Mouse (Mus musculus): ENCODE results near the gene Stmn1. TPM values are rescaled to one million over a fixed set of nuclear protein-coding genes. Genes with fewer than 3 reads are reported as not detected.

The Stmn1 gene
- polyA plus RNA-seq, 1 experiment, result 901 TPM

- TF ChIP-seq POLR2A (IDR thresholded peaks at IDR 0.05; ENCODE audit: extremely low read depth, insufficient read depth, low read length), result no peak
- no peak for TF ChIP-seq CTCF (IDR thresholded peaks at IDR 0.05; ENCODE audit: extremely low read depth, insufficient read depth, low read length)
- 0 out of 2 replicates have a peak overlapping the region, but pooled peaks have one; percentile 24 for H3K27ac ChIP-seq (ENCODE audit: insufficient read depth, low read length)
- H3K4me3 ChIP-seq (ENCODE audit: insufficient read depth, low read length), result no peak overlapping the region
- H3K4me1 ChIP-seq (ENCODE audit: control insufficient read depth, insufficient read depth, low read length), result peaks cover 3% of the 10 kb centered on the region; the same call in 1 of the 2 replicates
Measured at GRCm38 (mm10) chr4:134439919-134440318, 28.2 kb upstream of the Stmn1 start.

DNA sequence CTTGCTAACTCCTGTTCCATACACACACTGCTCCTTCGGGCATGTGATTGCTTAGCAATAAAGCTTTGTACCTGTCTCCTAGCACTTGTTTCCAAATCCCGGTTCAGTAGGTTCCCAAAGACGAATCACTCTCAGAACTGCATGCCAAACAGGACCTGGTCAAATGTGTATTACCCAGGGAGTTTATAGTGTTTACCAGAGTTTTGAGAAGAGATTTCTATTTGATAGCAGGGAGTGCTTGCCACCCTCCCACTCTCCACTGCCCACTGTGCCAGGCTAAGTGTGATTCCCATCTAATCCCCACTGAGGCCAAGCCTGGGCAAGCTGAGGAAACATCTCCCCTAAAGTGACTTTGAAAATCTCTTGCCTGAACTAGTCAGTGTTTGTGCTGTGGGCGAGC is 25.9 kb upstream of the Stmn1 start:
- peak overlapping the region; percentile 19 for H3K27ac ChIP-seq (ENCODE audit: insufficient read depth, low read length)
- peaks cover 7% of the 10 kb centered on the region for H3K4me1 ChIP-seq (ENCODE audit: control insufficient read depth, insufficient read depth, low read length)
- no peak overlapping the region for H3K4me3 ChIP-seq (ENCODE audit: insufficient read depth, low read length)
- TF ChIP-seq CTCF (IDR thresholded peaks at IDR 0.05; ENCODE audit: extremely low read depth, insufficient read depth, low read length) (no peak), POLR2A (IDR thresholded peaks at IDR 0.05; ENCODE audit: extremely low read depth, insufficient read depth, low read length) (no peak)

DNA sequence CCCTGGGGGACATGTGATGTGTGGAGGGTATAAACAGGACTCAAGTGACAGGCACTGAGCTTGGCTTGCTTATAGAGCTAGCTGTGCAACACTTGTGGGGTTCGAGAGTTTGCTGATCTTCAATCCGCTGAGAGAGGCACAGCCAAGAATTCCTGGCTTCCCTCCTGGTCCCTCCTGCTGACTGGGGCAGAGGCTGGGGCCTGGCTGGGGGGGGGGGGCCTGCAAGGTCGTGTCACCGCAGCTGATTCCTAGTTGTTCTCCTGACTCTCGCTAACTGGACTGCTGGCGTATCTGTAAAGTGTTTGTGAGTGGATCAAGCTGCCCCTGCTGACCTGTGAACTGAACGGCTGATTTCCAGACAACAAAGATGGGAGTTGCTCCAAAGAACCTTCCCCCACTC is 24.5 kb upstream of the Stmn1 start:
- H3K27ac ChIP-seq (ENCODE audit: insufficient read depth, low read length), result no peak overlapping the region
- H3K4me1 ChIP-seq (ENCODE audit: control insufficient read depth, insufficient read depth, low read length), result peaks cover 9% of the 10 kb centered on the region
- no peak overlapping the region for H3K4me3 ChIP-seq (ENCODE audit: insufficient read depth, low read length)
- no peak for TF ChIP-seq CTCF (IDR thresholded peaks at IDR 0.05; ENCODE audit: extremely low read depth, insufficient read depth, low read length)
- TF ChIP-seq POLR2A (IDR thresholded peaks at IDR 0.05; ENCODE audit: extremely low read depth, insufficient read depth, low read length), result no peak

GRCm38 (mm10) chr4:134444949-134445348 is 23.2 kb upstream of the Stmn1 start:
- H3K4me3 ChIP-seq (ENCODE audit: insufficient read depth, low read length), result no peak overlapping the region
- H3K4me1 ChIP-seq (ENCODE audit: control insufficient read depth, insufficient read depth, low read length), result peaks cover 14% of the 10 kb centered on the region
- no peak for TF ChIP-seq POLR2A (IDR thresholded peaks at IDR 0.05; ENCODE audit: extremely low read depth, insufficient read depth, low read length)
- TF ChIP-seq CTCF (IDR thresholded peaks at IDR 0.05; ENCODE audit: extremely low read depth, insufficient read depth, low read length), result no peak
- peak overlapping the region; percentile 34 for H3K27ac ChIP-seq (ENCODE audit: insufficient read depth, low read length)

GRCm38 (mm10) chr4:134445489-134445888 is 22.6 kb upstream of the Stmn1 start:
- peak overlapping the region; percentile 93 for H3K27ac ChIP-seq (ENCODE audit: insufficient read depth, low read length)
- peaks cover 19% of the 10 kb centered on the region for H3K4me1 ChIP-seq (ENCODE audit: control insufficient read depth, insufficient read depth, low read length)
- H3K4me3 ChIP-seq (ENCODE audit: insufficient read depth, low read length), result no peak overlapping the region
- TF ChIP-seq CTCF (IDR thresholded peaks at IDR 0.05; ENCODE audit: extremely low read depth, insufficient read depth, low read length) (no peak), POLR2A (IDR thresholded peaks at IDR 0.05; ENCODE audit: extremely low read depth, insufficient read depth, low read length) (no peak)

DNA sequence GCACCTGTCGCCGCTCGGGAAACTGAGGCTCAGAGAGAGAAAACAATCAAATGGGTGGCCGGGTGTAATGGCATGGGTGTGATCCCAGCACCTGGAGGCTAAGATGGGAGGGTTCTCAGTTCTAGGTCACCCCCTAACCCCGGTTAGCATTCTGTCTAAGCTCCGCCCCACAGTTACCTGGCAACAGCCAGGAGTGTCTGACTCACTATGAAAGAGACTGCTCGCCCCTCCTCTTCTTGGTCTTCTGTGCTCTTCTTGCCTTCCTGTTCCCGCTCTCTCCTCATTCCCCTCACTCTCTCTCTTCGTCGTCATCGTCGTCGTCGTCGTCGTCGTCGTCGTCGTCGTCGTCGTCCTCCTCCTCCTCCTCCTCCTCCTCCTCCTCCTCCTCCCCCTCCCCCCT is 20.2 kb upstream of the Stmn1 start:
- no peak for TF ChIP-seq POLR2A (IDR thresholded peaks at IDR 0.05; ENCODE audit: extremely low read depth, insufficient read depth, low read length)
- TF ChIP-seq CTCF (IDR thresholded peaks at IDR 0.05; ENCODE audit: extremely low read depth, insufficient read depth, low read length), result no peak
- peak overlapping the region; percentile 10; the same call in 1 of the 2 replicates for H3K27ac ChIP-seq (ENCODE audit: insufficient read depth, low read length)
- H3K4me3 ChIP-seq (ENCODE audit: insufficient read depth, low read length), result no peak overlapping the region
- H3K4me1 ChIP-seq (ENCODE audit: control insufficient read depth, insufficient read depth, low read length), result peaks cover 29% of the 10 kb centered on the region

DNA sequence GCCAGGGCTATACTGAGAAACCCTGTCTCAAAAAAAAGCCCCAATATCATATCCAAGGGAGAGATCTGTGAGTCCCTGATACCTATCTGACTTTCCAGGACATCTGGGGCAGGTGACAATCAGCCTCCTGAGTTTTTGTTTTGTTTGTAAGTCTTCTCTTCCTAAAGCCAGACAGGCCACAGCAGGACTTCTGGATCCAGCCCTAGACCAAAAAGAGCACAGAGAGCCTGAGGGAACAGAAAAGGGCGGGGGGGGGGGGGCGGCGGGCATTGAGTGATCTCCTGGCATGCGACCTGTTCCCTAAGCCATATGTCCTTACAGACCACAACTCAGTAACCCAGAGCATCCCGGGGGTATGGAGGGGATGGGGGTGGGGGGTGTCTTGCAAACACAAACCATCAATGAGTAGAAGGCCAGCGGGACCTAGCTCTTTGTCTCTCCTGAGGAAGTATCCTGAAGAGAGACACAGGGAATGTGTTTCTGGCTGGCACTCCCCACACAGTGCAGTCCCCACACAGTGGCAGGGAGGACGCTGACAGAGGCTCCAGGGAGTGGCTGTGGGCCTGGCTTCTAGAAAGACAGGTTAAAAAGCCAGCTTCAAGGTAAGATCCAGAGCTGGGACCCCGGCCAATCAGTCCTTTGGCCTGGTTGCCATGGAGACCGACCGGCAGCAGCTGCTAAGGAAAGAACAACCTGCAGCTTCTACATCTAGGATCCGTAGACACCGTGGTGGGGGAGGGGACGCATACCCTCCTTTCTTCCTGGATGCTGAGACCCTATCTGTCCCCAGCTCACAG is 18.3 kb upstream of the Stmn1 start:
- H3K27ac ChIP-seq (ENCODE audit: insufficient read depth, low read length), result peak overlapping the region; percentile 98
- H3K4me1 ChIP-seq (ENCODE audit: control insufficient read depth, insufficient read depth, low read length), result peaks cover 30% of the 10 kb centered on the region
- 0 out of 2 replicates have a peak, but pooled peaks have one; percentile 21 for TF ChIP-seq POLR2A (IDR thresholded peaks at IDR 0.05; ENCODE audit: extremely low read depth, insufficient read depth, low read length)
- no peak for TF ChIP-seq CTCF (IDR thresholded peaks at IDR 0.05; ENCODE audit: extremely low read depth, insufficient read depth, low read length)
- H3K4me3 ChIP-seq (ENCODE audit: insufficient read depth, low read length), result no peak overlapping the region

DNA sequence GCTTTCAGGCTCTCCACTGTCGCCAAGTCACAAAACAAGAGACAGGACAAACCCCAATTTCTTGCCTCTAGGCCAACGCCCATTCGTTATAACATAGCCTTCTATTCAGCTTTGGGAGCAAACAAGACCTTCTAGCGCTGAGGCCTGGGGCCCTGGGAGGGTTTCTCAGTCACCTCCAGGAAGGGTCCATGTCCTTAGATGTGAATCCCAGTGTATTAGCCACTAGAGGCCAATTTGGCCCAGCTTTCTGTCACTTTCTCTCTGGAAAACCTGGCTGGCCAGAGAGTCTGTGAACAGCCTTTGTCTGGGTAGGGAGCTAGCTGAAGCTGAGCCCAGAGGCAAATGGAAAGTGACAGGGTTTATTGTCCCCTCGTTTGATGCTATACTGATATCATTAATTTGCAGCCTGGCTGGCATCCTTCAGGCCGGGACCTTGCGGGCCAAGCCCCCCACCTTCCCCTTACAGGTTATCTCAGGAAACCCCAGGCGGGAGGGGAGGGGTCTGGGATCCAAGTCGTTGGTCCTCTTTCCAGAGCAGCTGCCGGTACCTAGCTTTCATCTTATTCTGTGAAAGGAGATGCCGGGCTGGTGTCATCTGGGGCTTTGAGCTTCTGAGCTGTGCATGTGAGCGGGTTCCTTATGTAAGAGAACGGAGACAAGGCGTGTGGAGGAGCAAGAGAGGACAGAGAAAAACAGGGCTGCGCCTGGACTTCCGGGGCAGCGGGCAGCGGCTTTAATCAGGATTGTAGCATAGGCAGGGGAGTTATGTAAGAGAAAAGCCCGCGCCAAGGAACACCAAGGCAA is 17.5 kb upstream of the Stmn1 start:
- H3K27ac ChIP-seq (ENCODE audit: insufficient read depth, low read length), result peak overlapping the region; percentile 98
- H3K4me3 ChIP-seq (ENCODE audit: insufficient read depth, low read length), result no peak overlapping the region
- TF ChIP-seq POLR2A (IDR thresholded peaks at IDR 0.05; ENCODE audit: extremely low read depth, insufficient read depth, low read length) (no peak), CTCF (IDR thresholded peaks at IDR 0.05; ENCODE audit: extremely low read depth, insufficient read depth, low read length) (no peak)
- peaks cover 29% of the 10 kb centered on the region for H3K4me1 ChIP-seq (ENCODE audit: control insufficient read depth, insufficient read depth, low read length)

GRCm38 (mm10) chr4:134451484-134451883 is 16.6 kb upstream of the Stmn1 start:
- TF ChIP-seq CTCF (IDR thresholded peaks at IDR 0.05; ENCODE audit: extremely low read depth, insufficient read depth, low read length) (no peak), POLR2A (IDR thresholded peaks at IDR 0.05; ENCODE audit: extremely low read depth, insufficient read depth, low read length) (no peak)
- Histone ChIP-seq H3K4me1 (ENCODE audit: control insufficient read depth, insufficient read depth, low read length) (peaks cover 25% of the 10 kb centered on the region), H3K27ac (ENCODE audit: insufficient read depth, low read length) (peak overlapping the region; percentile 98), H3K4me3 (ENCODE audit: insufficient read depth, low read length) (no peak overlapping the region)

Data from cortical plate, adult 2 months (tissue).